Mouse (Mus musculus): ENCODE results near the gene Ppp1r2.

Gene Ppp1r2

GRCm38 (mm10) chr16:31233541-31234339 lies 41.3 kb downstream of the Ppp1r2 start:
- in situ Hi-C loops (cut with MboI, MseI): no loop called here

- in situ Hi-C loops (cut with MboI, MseI): no loop called here
Observed at GRCm38 (mm10) chr16:31233167-31233498, 41.9 kb downstream of the Ppp1r2 start.

GRCm38 (mm10) chr16:31232491-31233166 lies 42.4 kb downstream of the Ppp1r2 start:
- in situ Hi-C loops (cut with MboI, MseI): no loop called here

- in situ Hi-C loops (cut with MboI, MseI): no loop called here
Observed at GRCm38 (mm10) chr16:31231591-31231990, 43.5 kb downstream of the Ppp1r2 start.

- in situ Hi-C loops (cut with MboI, MseI): no loop called here
Observed at GRCm38 (mm10) chr16:31227746-31228145, 47.3 kb downstream of the Ppp1r2 start.

- in situ Hi-C loops (cut with MboI, MseI): loop anchor here (10.0 kb wide), 2 partner anchors 1120 to 1590 kb away; partner anchors contain the start of gene Ubxn7
Observed at GRCm38 (mm10) chr16:31215271-31215670, 59.8 kb downstream of the Ppp1r2 start.

GRCm38 (mm10) chr16:31213463-31213862 lies 61.6 kb downstream of the Ppp1r2 start:
- in situ Hi-C loops (cut with MboI, MseI): loop anchor here (10.0 kb wide), 2 partner anchors 1121 to 1591 kb away; partner anchors contain the start of gene Ubxn7

GRCm38 (mm10) chr16:31211503-31211902 lies 63.6 kb downstream of the Ppp1r2 start:
- in situ Hi-C loops (cut with MboI, MseI): loop anchor here (10.0 kb wide), 2 partner anchors 1123 to 1593 kb away; partner anchors contain the start of gene Ubxn7

- in situ Hi-C loops (cut with MboI, MseI): loop anchor here (10.0 kb wide), 2 partner anchors 1124 to 1594 kb away; partner anchors contain the start of gene Ubxn7
Observed at GRCm38 (mm10) chr16:31210453-31210852, 64.6 kb downstream of the Ppp1r2 start.

GRCm38 (mm10) chr16:31209911-31210310 lies 65.2 kb downstream of the Ppp1r2 start:
- in situ Hi-C loops (cut with MboI, MseI): loop anchor here (10.0 kb wide), 2 partner anchors 1125 to 1595 kb away; partner anchors contain the start of gene Ubxn7

GRCm38 (mm10) chr16:31205726-31206125 lies 69.4 kb downstream of the Ppp1r2 start:
- in situ Hi-C loops (cut with MboI, MseI): no loop called here

- in situ Hi-C loops (cut with MboI, MseI): no loop called here
Observed at GRCm38 (mm10) chr16:31205187-31205586, 69.9 kb downstream of the Ppp1r2 start.

- in situ Hi-C loops (cut with MboI, MseI): no loop called here
Observed at GRCm38 (mm10) chr16:31204216-31204615, 70.9 kb downstream of the Ppp1r2 start.

- in situ Hi-C loops (cut with MboI, MseI): no loop called here
Observed at GRCm38 (mm10) chr16:31201704-31202103, 73.4 kb downstream of the Ppp1r2 start.

All from regulatory T cell (primary cell).